Mouse (Mus musculus) neural tube, embryonic 11.5 days (tissue): Measurements from ENCODE around the gene Epm2aip1. TPM values are rescaled to one million over a fixed set of nuclear protein-coding genes. Genes with fewer than 3 reads are reported as not detected.

Source experiments
- ATAC-seq: fragments of 200-750 bp; cut with Nextera tagmentation; 2 replicates; pipeline ENCODE4 v1.8.0; 2017; ENCODE audit warnings: moderate number of reproducible peaks, mild to moderate bottlenecking, moderate TSS enrichment, moderate library complexity; ENCODE audit not compliant: insufficient read depth, low FRiP score, low TSS enrichment
- DNase-seq: peaks from one replicate; pipeline ENCODE4 v3.0.0-alpha.2; 2015; ENCODE audit warnings: low spot score
- H3K27ac ChIP-seq: fragments of 300-500 bp; sonication (generic); 2 replicates; pipeline ENCODE4 v1.5.1; 2014; ENCODE audit warnings: low read depth, mild to moderate bottlenecking, low read length
- H3K27me3 ChIP-seq: fragments of 300-500 bp; sonication (generic); 2 replicates; pipeline ENCODE4 v1.6.1; 2014; ENCODE audit warnings: mild to moderate bottlenecking, low read length, mixed read lengths; ENCODE audit not compliant: control insufficient read depth, insufficient read depth
- H3K36me3 ChIP-seq: fragments of 300-500 bp; sonication (generic); 2 replicates; pipeline ENCODE4 v1.6.1; 2014; ENCODE audit warnings: mild to moderate bottlenecking, low read length, moderate library complexity, mixed read lengths; ENCODE audit not compliant: control insufficient read depth, insufficient read depth
- H3K4me1 ChIP-seq: fragments of 300-500 bp; sonication (generic); 2 replicates; pipeline ENCODE4 v1.6.1; 2014; ENCODE audit warnings: low read length, mixed read lengths; ENCODE audit not compliant: control insufficient read depth, insufficient read depth
- H3K4me2 ChIP-seq: fragments of 300-500 bp; sonication (generic); 2 replicates; pipeline ENCODE4 v1.6.1; 2014; ENCODE audit warnings: low read depth, mild to moderate bottlenecking, moderate library complexity
- H3K4me3 ChIP-seq: fragments of 300-500 bp; sonication (generic); 2 replicates; pipeline ENCODE4 v1.5.1; 2014; ENCODE audit warnings: low read depth, low read length
- H3K9ac ChIP-seq: fragments of 300-500 bp; sonication (generic); 2 replicates; pipeline ENCODE4 v1.6.1; 2014; ENCODE audit warnings: mild to moderate bottlenecking, low read length
- H3K9me3 ChIP-seq: fragments of 300-500 bp; sonication (generic); 2 replicates; pipeline ENCODE4 v1.6.1; 2016; ENCODE audit warnings: low read length; ENCODE audit not compliant: control insufficient read depth
- WGBS: fragments of 180-500 bp; shearing (Covaris S2); extraction: QIAGEN DNeasy Blood & Tissue Kit; methylation state at CpG from one replicate; pipeline ENCODE4 v1.1.7; 2014; 5-methylcytosine and 5-hydroxymethylcytosine counted together
- polyA plus RNA-seq: library from polyadenylated mRNA; unstranded; fragments of >200 nt; fragmentation: Nextera tagmentation; extraction: Ambion mirVana; gene quantifications from 2 replicates; pipeline ENCODE4 v1.2.1, GENCODE M21; 2014

Epm2aip1 gene
- 45.4 and 47.8 TPM in 2 replicates for polyA plus RNA-seq

DNA sequence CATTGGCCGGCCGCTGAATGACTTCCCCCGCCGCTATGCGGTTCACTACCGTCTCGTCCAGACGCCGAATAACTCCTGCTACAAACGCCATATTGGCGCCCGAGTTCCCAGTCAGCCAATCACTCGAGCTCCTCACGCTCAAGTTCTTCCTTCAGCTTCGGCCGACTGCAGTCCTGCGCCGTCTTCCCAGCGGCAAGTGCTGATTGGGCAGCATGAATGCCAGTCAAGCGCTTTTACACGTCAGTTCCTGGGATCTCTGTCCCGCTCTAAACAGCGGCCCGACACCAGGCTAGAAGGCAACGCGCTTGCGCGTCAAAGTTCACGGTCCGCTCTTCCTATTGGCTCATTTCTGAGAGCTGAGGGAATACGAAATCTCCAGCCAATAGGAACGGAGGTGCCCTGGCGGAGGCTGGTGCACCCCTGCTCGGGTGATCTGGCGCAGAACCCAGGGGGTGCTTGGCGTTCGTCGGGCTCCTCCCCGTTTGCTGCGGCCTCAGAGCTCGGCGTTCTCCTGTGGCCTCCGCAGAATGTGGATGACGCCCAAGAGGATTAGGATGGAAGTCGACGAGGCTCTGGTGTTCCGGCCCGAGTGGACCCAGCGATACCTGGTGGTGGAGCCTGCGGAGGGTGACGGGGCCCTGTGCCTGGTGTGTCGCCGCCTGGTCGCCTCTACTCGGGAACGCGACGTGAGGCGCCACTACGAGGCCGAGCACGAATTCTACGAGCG is at the start of gene Epm2aip1, which contains the start of gene Mlh1:
TSS of gene Epm2aip1 (plus strand) at position 496 of the 727 bp plus-strand sequence.
TSS of gene Mlh1 (minus strand) at position 358 of the 727 bp plus-strand sequence.
- no peaks in the 10 kb centered on the region for H3K27me3 ChIP-seq
- peak within 1 kb of the TSS; percentile 85 for H3K4me3 ChIP-seq
- under 1% methylated on average over 64 of the region's 64 CpGs for WGBS
- H3K4me1 ChIP-seq, result peaks cover 23% of the 10 kb centered on the region
- peak; percentile 98 for DNase-seq
- H3K9ac ChIP-seq, result peak within 1 kb of the TSS; percentile 87
- H3K27ac ChIP-seq, result peak within 1 kb of the TSS; percentile 89
- H3K9me3 ChIP-seq, result no peaks in the 10 kb centered on the region
- ATAC-seq, result peak; percentile 99
- peak within 1 kb of the TSS; percentile 89 for H3K4me2 ChIP-seq
- H3K36me3 ChIP-seq, result no peaks in the 10 kb centered on the region

DNA sequence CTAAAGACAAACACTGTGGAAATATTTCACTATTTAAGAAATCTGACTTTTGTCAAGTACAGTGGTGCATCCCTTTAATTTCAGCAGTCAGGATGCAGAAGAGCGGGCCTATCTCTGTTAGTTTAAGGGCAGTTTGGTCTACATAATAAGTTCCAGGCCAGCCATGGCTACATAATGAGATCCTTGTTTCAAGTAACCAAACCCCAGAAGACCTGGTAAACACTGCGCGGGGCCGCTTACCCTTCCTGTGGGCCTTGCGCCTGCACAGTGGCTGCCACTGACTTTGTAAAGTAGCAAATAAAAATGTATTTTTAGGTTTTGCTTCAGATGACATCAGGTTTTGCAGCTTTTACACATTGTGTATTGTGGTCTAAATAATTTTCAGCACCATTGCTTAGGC is 48.3 kb upstream of the Epm2aip1 start:
- Histone ChIP-seq H3K4me3 (no peak overlapping the region), H3K9ac (no peak overlapping the region), H3K4me1 (no peaks in the 10 kb centered on the region), H3K36me3 (peaks cover 2% of the 10 kb centered on the region; the same call in 1 of the 2 replicates), H3K27ac (no peak overlapping the region), H3K4me2 (no peak overlapping the region), H3K27me3 (no peaks in the 10 kb centered on the region), H3K9me3 (no peaks in the 10 kb centered on the region)
- no peak for DNase-seq
- ATAC-seq, result no peak
- WGBS, result 93% methylated on average over 5 of the region's 5 CpGs

DNA sequence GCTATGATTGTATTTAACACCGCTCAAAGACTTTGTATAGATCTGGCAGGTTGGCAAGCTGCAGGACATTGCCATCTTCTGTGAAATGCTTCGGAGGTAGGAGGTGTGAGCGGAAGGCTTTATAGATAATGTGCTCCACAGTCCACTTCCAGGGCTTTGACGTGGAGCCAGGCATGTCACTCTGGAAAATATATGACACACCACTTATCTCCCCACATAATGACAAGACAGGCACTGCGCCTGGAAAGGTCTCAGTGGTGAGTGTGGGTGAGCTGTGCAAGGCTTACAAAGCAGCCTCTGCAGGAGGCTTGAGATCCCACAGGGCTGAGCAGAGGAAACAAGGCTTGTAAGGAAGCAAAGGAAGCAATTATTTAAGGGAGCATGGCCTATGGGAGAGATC is 43.3 kb upstream of the Epm2aip1 start:
- Histone ChIP-seq H3K9ac (no peak overlapping the region), H3K27ac (no peak overlapping the region), H3K4me3 (no peak overlapping the region), H3K4me2 (no peak overlapping the region), H3K4me1 (no peaks in the 10 kb centered on the region), H3K36me3 (peaks cover 6% of the 10 kb centered on the region; the same call in 1 of the 2 replicates), H3K27me3 (no peaks in the 10 kb centered on the region), H3K9me3 (no peaks in the 10 kb centered on the region)
- DNase-seq, result no peak
- ATAC-seq, result no peak
- 88% methylated on average over 5 of the region's 5 CpGs for WGBS

DNA sequence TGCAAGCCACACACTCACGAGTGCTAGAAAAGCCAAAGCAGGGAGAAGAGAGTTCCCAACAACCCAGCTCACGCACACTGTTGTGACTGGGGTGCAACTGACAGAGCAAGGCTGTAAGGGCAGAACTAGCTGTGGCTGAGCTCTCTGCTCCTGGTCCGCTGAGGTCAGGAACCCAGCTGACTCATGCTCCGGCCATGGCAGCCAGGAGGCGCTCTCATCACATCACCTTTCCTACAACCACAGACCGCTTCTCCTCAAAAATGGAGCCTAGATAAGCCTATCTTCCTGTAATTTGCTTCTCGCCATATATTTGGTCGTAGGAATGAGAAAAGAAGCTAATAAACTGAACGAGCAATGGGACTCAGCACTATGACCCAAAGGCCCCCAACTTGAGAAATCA is 37.0 kb upstream of the Epm2aip1 start:
- Histone ChIP-seq H3K36me3 (0 out of 2 replicates have a peak, but pooled peaks cover 4% of the 10 kb centered on the region), H3K9me3 (no peaks in the 10 kb centered on the region), H3K9ac (no peak overlapping the region), H3K4me3 (no peak overlapping the region), H3K27me3 (no peaks in the 10 kb centered on the region), H3K4me2 (no peak overlapping the region), H3K27ac (no peak overlapping the region), H3K4me1 (no peaks in the 10 kb centered on the region)
- DNase-seq, result no peak
- no peak for ATAC-seq
- WGBS, result 87% methylated on average over 9 of the region's 9 CpGs

DNA sequence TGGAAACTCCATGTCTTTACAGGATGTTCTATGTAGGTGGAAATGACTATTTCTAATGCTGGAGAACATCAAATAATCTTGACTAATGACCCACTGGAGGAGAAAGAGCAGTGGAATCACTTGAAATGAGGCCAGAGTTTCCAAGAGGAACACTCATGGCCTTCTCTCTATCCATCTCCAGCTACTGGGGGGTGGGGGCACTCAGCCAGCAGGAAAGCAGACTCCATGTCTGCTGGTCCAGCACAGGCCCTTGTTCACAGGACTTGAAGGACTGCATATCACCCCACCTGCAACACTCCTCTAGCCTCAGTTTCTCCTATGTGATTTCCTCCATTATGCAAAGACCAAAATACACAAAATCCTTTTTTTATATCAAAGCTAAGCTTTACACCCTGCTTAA is 34.0 kb upstream of the Epm2aip1 start:
- ATAC-seq (no peak), DNase-seq (no peak)
- Histone ChIP-seq H3K4me3 (no peak overlapping the region), H3K9ac (no peak overlapping the region), H3K27ac (no peak overlapping the region), H3K27me3 (no peaks in the 10 kb centered on the region), H3K4me2 (no peak overlapping the region), H3K36me3 (peaks cover 9% of the 10 kb centered on the region; the same call in 1 of the 2 replicates), H3K4me1 (no peaks in the 10 kb centered on the region), H3K9me3 (no peaks in the 10 kb centered on the region)

DNA sequence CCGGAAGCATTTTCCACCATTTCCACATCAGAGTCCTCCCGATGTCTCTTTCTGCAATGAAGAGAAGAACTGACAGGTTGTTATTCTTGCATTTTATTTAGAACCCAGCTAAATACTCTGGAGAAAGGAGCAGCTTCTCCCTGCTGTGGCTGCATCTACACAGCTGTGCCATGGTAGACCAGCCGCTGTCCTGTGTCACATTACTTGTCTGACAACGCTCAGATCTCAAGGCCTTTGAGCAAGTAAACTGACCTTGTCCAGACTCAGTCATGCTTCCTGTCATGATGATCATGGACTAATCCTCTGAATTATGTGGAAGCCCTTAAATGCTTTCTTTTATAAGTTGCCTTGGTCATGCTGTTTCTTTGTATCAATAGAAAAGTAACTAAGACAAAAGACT is 31.9 kb upstream of the Epm2aip1 start:
- ATAC-seq, result no peak
- Histone ChIP-seq H3K4me3 (no peak overlapping the region), H3K4me1 (no peaks in the 10 kb centered on the region), H3K27ac (no peak overlapping the region), H3K27me3 (no peaks in the 10 kb centered on the region), H3K4me2 (no peak overlapping the region), H3K9me3 (no peaks in the 10 kb centered on the region), H3K9ac (no peak overlapping the region), H3K36me3 (peaks cover 7% of the 10 kb centered on the region; the same call in 1 of the 2 replicates)
- no peak for DNase-seq
- 97% methylated on average over 4 of the region's 4 CpGs for WGBS

DNA sequence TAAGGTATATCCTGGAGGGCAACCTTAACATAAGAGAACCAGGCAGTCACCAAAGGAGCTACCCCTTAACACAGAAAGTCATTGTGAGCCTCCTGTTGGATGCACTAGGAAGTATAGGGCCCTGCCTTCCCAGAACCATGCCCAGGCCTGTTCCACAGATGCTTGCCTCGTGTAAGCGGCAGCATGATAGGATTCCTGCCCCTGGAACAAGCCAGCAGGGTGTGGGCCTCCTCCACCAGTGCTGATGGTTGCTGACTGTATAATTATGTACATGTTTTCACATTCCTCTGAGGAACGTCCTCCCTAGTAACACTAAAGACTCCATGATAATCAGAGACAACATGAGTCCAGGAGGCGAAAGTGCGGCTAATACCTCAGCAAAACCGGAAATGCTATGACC is 28.3 kb upstream of the Epm2aip1 start:
- no peak overlapping the region for H3K4me2 ChIP-seq
- no peaks in the 10 kb centered on the region for H3K9me3 ChIP-seq
- H3K9ac ChIP-seq, result no peak overlapping the region
- WGBS, result 89% methylated on average over 6 of the region's 6 CpGs
- no peak overlapping the region for H3K27ac ChIP-seq
- H3K4me1 ChIP-seq, result no peaks in the 10 kb centered on the region
- H3K27me3 ChIP-seq, result no peaks in the 10 kb centered on the region
- peaks cover 7% of the 10 kb centered on the region; the same call in 1 of the 2 replicates for H3K36me3 ChIP-seq
- no peak for ATAC-seq
- no peak for DNase-seq
- H3K4me3 ChIP-seq, result no peak overlapping the region

DNA sequence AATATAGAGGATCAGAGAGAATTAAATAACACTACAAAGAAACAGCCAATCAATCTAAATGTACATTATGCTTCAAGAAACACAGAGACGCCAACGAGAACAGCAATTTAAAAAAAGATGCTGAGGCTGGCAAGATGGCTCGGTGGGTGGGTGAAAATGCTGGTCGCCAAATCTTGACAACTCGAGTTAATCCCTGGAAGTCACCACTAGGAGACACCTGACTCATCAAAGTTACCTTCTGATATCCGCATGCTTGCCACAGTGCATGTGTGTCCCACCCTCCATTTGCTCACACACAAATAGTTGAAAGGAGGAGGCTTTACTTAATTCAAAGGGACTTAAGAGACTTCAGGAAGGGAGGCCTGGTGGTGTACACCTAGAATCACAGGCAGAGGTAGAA is 26.2 kb upstream of the Epm2aip1 start:
- no peaks in the 10 kb centered on the region for H3K9me3 ChIP-seq
- ATAC-seq (no peak), DNase-seq (no peak)
- no peak overlapping the region for H3K4me3 ChIP-seq
- 85% methylated on average over 6 of the region's 6 CpGs for WGBS
- no peaks in the 10 kb centered on the region for H3K27me3 ChIP-seq
- H3K9ac ChIP-seq, result no peak overlapping the region
- H3K4me2 ChIP-seq, result no peak overlapping the region
- H3K4me1 ChIP-seq, result no peaks in the 10 kb centered on the region
- no peak overlapping the region for H3K27ac ChIP-seq
- peaks cover 6% of the 10 kb centered on the region; the same call in 1 of the 2 replicates for H3K36me3 ChIP-seq

DNA sequence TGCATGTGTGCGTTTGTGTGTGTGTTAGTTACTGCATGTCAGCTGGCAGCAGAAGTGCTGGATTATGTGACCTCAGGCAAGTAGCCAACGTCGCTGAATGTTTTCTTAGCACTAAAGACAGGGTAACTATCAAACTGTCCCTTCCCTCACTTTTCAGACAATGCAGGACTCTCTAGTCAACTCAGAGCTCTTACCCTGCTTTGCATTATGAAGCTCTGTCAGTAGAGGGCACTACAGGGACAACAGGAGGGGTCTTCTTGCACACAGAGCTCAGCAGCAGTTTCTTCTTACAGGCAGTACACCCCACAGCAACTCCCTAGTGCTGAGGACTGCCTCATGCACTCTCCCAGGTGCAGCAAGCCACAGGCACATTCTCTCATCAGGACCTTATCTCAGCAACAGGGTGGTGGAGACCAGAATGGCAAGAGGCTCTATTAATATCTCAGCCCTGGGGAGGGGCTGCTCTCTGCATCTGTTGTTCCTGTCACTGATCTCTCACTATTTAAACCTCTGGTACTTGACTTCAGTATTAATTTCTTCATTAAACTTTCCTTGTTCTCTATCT is 24.0 kb upstream of the Epm2aip1 start:
- Histone ChIP-seq H3K4me2 (no peak overlapping the region), H3K27me3 (no peaks in the 10 kb centered on the region), H3K9ac (no peak overlapping the region), H3K9me3 (no peaks in the 10 kb centered on the region), H3K27ac (no peak overlapping the region), H3K4me1 (no peaks in the 10 kb centered on the region), H3K4me3 (no peak overlapping the region), H3K36me3 (peaks cover 4% of the 10 kb centered on the region; the same call in 1 of the 2 replicates)
- no peak for DNase-seq
- WGBS, result 87% methylated on average over 3 of the region's 3 CpGs
- no peak for ATAC-seq
